Mouse (Mus musculus) cerebellum, adult 2 months (tissue): ENCODE measurements around the gene Paxip1.

Experiments
- CTCF ChIP-seq: fragments of 200-500 bp; IDR thresholded peaks from 2 replicates; pipeline ENCODE4 v1.5.1; 2011; ENCODE audit warnings: low read depth, mild to moderate bottlenecking, control low read depth, low read length, moderate library complexity, borderline replicate concordance; ENCODE audit not compliant: insufficient read depth
- POLR2A ChIP-seq: fragments of 200-500 bp; IDR thresholded peaks from 2 replicates; pipeline ENCODE4 v1.6.1; 2011; ENCODE audit warnings: low read length, control low read depth, borderline replicate concordance; ENCODE audit not compliant: insufficient read depth

GRCm38 (mm10) chr5:27711461-27712192, 79.9 kb downstream of the Paxip1 start:
- no peak for TF ChIP-seq POLR2A
- TF ChIP-seq CTCF = no peak
